In genomic region chr10:71346722-71347508, GRCm38 (mm10) we compare ENCODE assay signal across 8 mouse cellular contexts. TPM values are rescaled to one million over a fixed set of nuclear protein-coding genes. Genes with fewer than 3 reads are reported as not detected.
A peak's percentile ranks its signal among the peaks of the same experiment; 100 is the strongest.
DNase-seq lines count a peak whose midpoint lies in the region; ATAC-seq lines count a peak whose summit lies in the region.

No protein-coding gene starts in this region.

- no peaks in the 10 kb centered on the region for H3K36me3 ChIP-seq in hindbrain, embryonic 15.5 days
- no peaks in the 10 kb centered on the region for H3K36me3 ChIP-seq in macrophage (ENCODE audit: inconsistent target)

- H3K27ac ChIP-seq in hindbrain, embryonic 15.5 days (replicated peaks) = peak overlapping the region; percentile 81
- H3K27ac ChIP-seq in macrophage = peak overlapping the region; percentile 62

- H3K4me1 ChIP-seq in hindbrain, embryonic 15.5 days (replicated peaks) = peaks cover 50% of the 10 kb centered on the region

- peak overlapping the region; percentile 94 for H3K4me2 ChIP-seq in hindbrain, embryonic 15.5 days

- H3K9ac ChIP-seq in hindbrain, embryonic 15.5 days = peak overlapping the region; percentile 76

- peaks cover 52% of the 10 kb centered on the region for H3K79me2 ChIP-seq in macrophage (ENCODE audit: inconsistent target)

- no peaks in the 10 kb centered on the region for H3K9me3 ChIP-seq in hindbrain, embryonic 15.5 days

- DNase-seq in kidney, adult 9 months = peak; percentile 62
- DNase-seq in kidney, adult 11 months = no peak
- DNase-seq in CD8-positive naive resting alpha-beta T cell, adult 2 months (ENCODE audit: low read depth in 2 of 2, low spot score in 2 of 2) = peak; percentile 72 to 76
- peak; percentile 62 for DNase-seq in brain, adult 2 months (ENCODE audit: low read depth, low spot score)
- DNase-seq in urinary bladder, postnatal 4 days (ENCODE audit: low spot score in 2 of 2) = no peak
- no peak for DNase-seq in adrenal gland, postnatal 4 days (ENCODE audit: low spot score in 2 of 2)

- H3K4me3 ChIP-seq in hindbrain, embryonic 15.5 days = peak overlapping the region; percentile 73
- peak overlapping the region; percentile 72 for H3K4me3 ChIP-seq in macrophage (ENCODE audit: inconsistent target)

- H3K27me3 ChIP-seq in hindbrain, embryonic 15.5 days = no peaks in the 10 kb centered on the region

- ATAC-seq in hindbrain, embryonic 15.5 days (ENCODE audit: low FRiP score, low read depth) = no peak

- WGBS in hindbrain, embryonic 15.5 days = 11% methylated on average over 13 of the region's 13 CpGs
- WGBS in macrophage (ENCODE audit: missing documents) = 13% methylated on average over 13 of the region's 13 CpGs

RNA-seq across cellular contexts. Expression of gene Ipmk, which starts 0.6 kb away (rescaled TPM):
- polyA plus RNA-seq in hindbrain, embryonic 15.5 days (2015; fragmentation: Nextera tagmentation; extraction: Ambion mirVana) = 16.9 and 17.0 TPM in 2 replicates
- 10 to 100 TPM in 22 of 26 experiments, 1 to 10 TPM in 4; 6.4 to 51.4 (median 20.2) TPM for total RNA-seq in macrophage (2018; cell fraction: chromatin; rRNA removed)
- total RNA-seq in macrophage (2018; cell fraction: cytosol; rRNA removed) = 10 to 100 TPM; 16.4 to 31.7 (median 22.1) TPM
- total RNA-seq in macrophage (2018; cell fraction: nucleus; rRNA removed) = 10 to 100 TPM; 13.1 to 35.0 (median 23.1) TPM
- polyA plus RNA-seq in macrophage (2018) = 15.1 to 17.3 TPM (median 16.2 TPM) in 3 replicates
- total RNA-seq in adrenal gland, postnatal 4 days (2021) = 10 to 100 TPM; 19.9 to 21.5 TPM

RNA-seq across cellular contexts. Expression of gene Cisd1, which starts 2.2 kb away (rescaled TPM):
- 295 and 296 TPM in 2 replicates for polyA plus RNA-seq in hindbrain, embryonic 15.5 days (2015; fragmentation: Nextera tagmentation; extraction: Ambion mirVana)
- total RNA-seq in macrophage (2018; cell fraction: chromatin; rRNA removed) = 1 to 10 TPM in 12 of 26 experiments, under 1 TPM in 3, not detected in 11; 0.45 to 3.8 (median 1.4) TPM
- 10 to 100 TPM; 15.3 to 32.2 (median 23.1) TPM for total RNA-seq in macrophage (2018; cell fraction: cytosol; rRNA removed)
- total RNA-seq in macrophage (2018; cell fraction: nucleus; rRNA removed) = 10 to 100 TPM in 1 of 26 experiments, 1 to 10 TPM in 25; 1.0 to 12.5 (median 4.9) TPM
- 12.0 to 43.0 TPM (median 19.5 TPM) in 3 replicates for polyA plus RNA-seq in macrophage (2018)
- total RNA-seq in adrenal gland, postnatal 4 days (2021) = 10 to 100 TPM; 47.8 to 55.9 TPM

Comparison
In these comparisons a context has a peak if more than half of its experiments do, and no peak if none do; other contexts are left out.
1. DNase-seq: peak in kidney, adult 9 months (single experiment), CD8-positive naive resting alpha-beta T cell, adult 2 months (2 of 2) and brain, adult 2 months (single experiment); none in kidney, adult 11 months (single experiment), urinary bladder, postnatal 4 days (0 of 2) and adrenal gland, postnatal 4 days (0 of 2).